Mouse (Mus musculus) brain, embryonic 14.5 days (tissue): Measurements from ENCODE around the gene Yars.

Experiments
- CTCF ChIP-seq: fragments of 200-500 bp; IDR thresholded peaks from 2 replicates; pipeline ENCODE4 v1.5.1; 2012; ENCODE audit warnings: inconsistent platforms, mild to moderate bottlenecking, moderate library complexity, borderline replicate concordance; ENCODE audit not compliant: insufficient read depth, insufficient read length; ENCODE audit errors: extremely low read depth
- POLR2A ChIP-seq: fragments of 200-500 bp; IDR thresholded peaks from 2 replicates; pipeline ENCODE4 v1.6.1; 2012; ENCODE audit warnings: mild to moderate bottlenecking, inconsistent platforms, borderline replicate concordance; ENCODE audit not compliant: poor library complexity, insufficient read depth, insufficient read length, severe bottlenecking; ENCODE audit errors: extremely low read depth

- TF ChIP-seq POLR2A (no peak), CTCF (no peak)
These were observed 36.9 kb downstream of the Yars start for GRCm38 (mm10) chr4:129226441-129226963.
